Mouse (Mus musculus) embryonic fibroblast, embryonic 13.5 days (primary cell): ENCODE measurements at regions not wholly inside any gene's neighbourhood (a gene's known extent, or its start where the extent isn't known, plus 50 kb on each side); places are given as distances from the start of the nearest gene placed in this dataset.

Source experiments
- CTCF ChIP-seq: IDR thresholded peaks from 2 replicates; pipeline ENCODE4 v1.5.1; 2011; ENCODE audit warnings: mild to moderate bottlenecking, control low read depth, low read length, moderate library complexity, borderline replicate concordance; ENCODE audit not compliant: insufficient read depth
- POLR2A ChIP-seq: IDR thresholded peaks from 2 replicates; pipeline ENCODE4 v1.6.1; 2011; ENCODE audit warnings: low read depth, mild to moderate bottlenecking, control low read depth, low read length, moderate library complexity

DNA sequence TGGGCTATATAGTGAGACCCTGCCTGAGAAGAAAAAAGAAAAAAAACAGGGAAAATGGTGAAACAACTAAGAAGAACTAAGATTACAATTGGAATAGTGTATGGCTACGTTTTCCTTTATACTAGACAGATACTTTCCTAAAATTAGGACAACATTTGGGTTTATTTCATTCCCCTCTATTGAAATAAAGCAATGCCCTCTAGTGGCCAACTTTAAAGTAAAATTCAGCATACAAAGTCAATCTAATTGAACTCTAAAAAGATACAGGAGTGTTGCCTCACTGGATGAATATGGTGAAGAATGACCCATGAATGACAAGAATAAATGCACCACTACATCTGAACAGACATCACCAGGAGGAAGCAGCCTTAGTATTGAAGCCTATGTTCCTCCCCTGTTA, 185.4 kb upstream of the Irak1bp1 start:
- no peak for TF ChIP-seq CTCF
- no peak for TF ChIP-seq POLR2A
